Mouse (Mus musculus) adrenal gland, postnatal 25 days (tissue): Measurements from ENCODE around the gene Ifih1. TPM values are rescaled to one million over a fixed set of nuclear protein-coding genes. Genes with fewer than 3 reads are reported as not detected.

Source experiments
- DNase-seq: peaks from one replicate; pipeline ENCODE4 v3.0.0; 2021; ENCODE audit warnings: mixed read lengths
- long read RNA-seq: library from polyadenylated mRNA; stranded (forward); transcript quantifications from one replicate; pipeline ENCODE4 v2.0.0, GENCODE M21; 2021
- total RNA-seq: library from RNA; stranded (reverse); gene quantifications from 2 replicates; pipeline ENCODE4 v1.2.3, GENCODE M21; 2021

Ifih1 gene
- total RNA-seq = 7.9 and 17.2 TPM in 2 replicates
- long read RNA-seq, full-length matches to known transcripts = 9 of 11 reads
- long read RNA-seq, partial matches to known transcripts = 2 of 11 reads
- long read RNA-seq, other reads (novel, unspliced or antisense) = 0 of 11 reads

GRCm38 (mm10) chr2:62646014-62646645 is at the start of gene Ifih1:
Gene Ifih1 (minus strand): TSS chr2:62646255.
- DNase-seq = peak; percentile 60

GRCm38 (mm10) chr2:62685934-62686333 is 39.9 kb upstream of the Ifih1 start:
- no peak for DNase-seq

- no peak for DNase-seq
Measured at GRCm38 (mm10) chr2:62684989-62685595, 39.0 kb upstream of the Ifih1 start.

- DNase-seq = no peak
Measured at GRCm38 (mm10) chr2:62681667-62682066, 35.6 kb upstream of the Ifih1 start.

- no peak for DNase-seq
Measured at GRCm38 (mm10) chr2:62672788-62673187, 26.7 kb upstream of the Ifih1 start.

GRCm38 (mm10) chr2:62670767-62671166 is 24.7 kb upstream of the Ifih1 start:
- DNase-seq = no peak

- no peak for DNase-seq
Measured at GRCm38 (mm10) chr2:62670301-62670700, 24.2 kb upstream of the Ifih1 start.

GRCm38 (mm10) chr2:62669848-62670247 is 23.8 kb upstream of the Ifih1 start:
- DNase-seq = no peak

GRCm38 (mm10) chr2:62665536-62665935 is 19.5 kb upstream of the Ifih1 start:
- no peak for DNase-seq

- DNase-seq = no peak
Measured at GRCm38 (mm10) chr2:62664839-62665238, 18.8 kb upstream of the Ifih1 start.

- DNase-seq = peak; percentile 86
Measured at GRCm38 (mm10) chr2:62664135-62664670, 18.1 kb upstream of the Ifih1 start, which contains the start of gene Gca. Gene Gca (plus strand): TSS chr2:62664285.

- no peak for DNase-seq
Measured at GRCm38 (mm10) chr2:62662560-62662959, 16.5 kb upstream of the Ifih1 start.

GRCm38 (mm10) chr2:62660565-62660964 is 14.5 kb upstream of the Ifih1 start:
- DNase-seq = no peak

- no peak for DNase-seq
Measured at GRCm38 (mm10) chr2:62656072-62656471, 10.0 kb upstream of the Ifih1 start.

GRCm38 (mm10) chr2:62654519-62655338 is 8.7 kb upstream of the Ifih1 start:
- peak; percentile 51 for DNase-seq

- no peak for DNase-seq
Measured at GRCm38 (mm10) chr2:62652466-62652865, 6.4 kb upstream of the Ifih1 start.

GRCm38 (mm10) chr2:62651890-62652289 is 5.8 kb upstream of the Ifih1 start:
- DNase-seq = no peak

- DNase-seq = no peak
Measured at GRCm38 (mm10) chr2:62646671-62647289, 725 bp upstream of the Ifih1 start.

- DNase-seq = peak; percentile 6
Measured at GRCm38 (mm10) chr2:62645475-62645874, 580 bp downstream of the Ifih1 start.

GRCm38 (mm10) chr2:62644891-62645290 is 1.2 kb downstream of the Ifih1 start:
- no peak for DNase-seq

GRCm38 (mm10) chr2:62643405-62644305 is 2.4 kb downstream of the Ifih1 start:
- peak; percentile 45 for DNase-seq
